Mouse (Mus musculus): ENCODE measurements at regions not wholly inside any gene's neighbourhood (a gene's known extent, or its start where the extent isn't known, plus 50 kb on each side); places are given as distances from the start of the nearest gene placed in this dataset.

- Histone ChIP-seq H3K79me2 (replicated peaks; ENCODE audit: control insufficient read depth, extremely low read depth, insufficient read depth, poor library complexity, severe bottlenecking) (no peaks in the 10 kb centered on the region), H3K27ac (ENCODE audit: insufficient read depth, low read depth) (no peak overlapping the region), H3K27me3 (replicated peaks) (no peaks in the 10 kb centered on the region), H3K9ac (ENCODE audit: insufficient read depth, low read depth) (no peak overlapping the region), H3K9me3 (replicated peaks; ENCODE audit: low read length) (no peaks in the 10 kb centered on the region), H3K4me3 (replicated peaks in 1 of 3; ENCODE audit: low read depth in 2 of 3, low read length in 2 of 3, poor library complexity in 1 of 3) (no peak overlapping the region), H3K36me3 (replicated peaks in 1 of 2; ENCODE audit: control insufficient read depth in 1 of 2, insufficient read depth in 1 of 2, low read length in 1 of 2) (no peaks in the 10 kb centered on the region), H3K4me1 (ENCODE audit: control insufficient read depth in 1 of 2, insufficient read depth in 2 of 2) (no peaks in the 10 kb centered on the region), H3K4me2 (ENCODE audit: insufficient read depth, low read depth, poor library complexity, severe bottlenecking) (no peak overlapping the region)
- in situ Hi-C loops (cut with MboI; ENCODE audit: low pct_ligation_motif_present, low pct_unique_long_range_greater_than_20kb, low sequenced_read_pairs), result no loop called here
- no peak for DNase-seq (ENCODE audit: extremely low read depth)
- dilution Hi-C loops (cut with MboI; ENCODE audit: extremely low pct_ligation_motif_present, extremely low pct_unique_long_range_greater_than_20kb, low sequenced_read_pairs), result no loop called here
- TF ChIP-seq TBP (conservative IDR thresholded peaks at IDR 0.05; ENCODE audit: low read depth, low read length) (no peak), RAD21 (IDR thresholded peaks at IDR 0.05; ENCODE audit: low read depth, low read length) (no peak), CTCF (conservative IDR thresholded peaks at IDR 0.05 in 1 of 2, IDR thresholded peaks at IDR 0.05 in 1 of 2; ENCODE audit: low read depth in 2 of 2, low read length in 2 of 2) (no peak), NRF1 (IDR thresholded peaks at IDR 0.05; ENCODE audit: low read depth, low read length) (no peak), HCFC1 (IDR thresholded peaks at IDR 0.05; ENCODE audit: low read depth, low read length) (no peak), POLR2AphosphoS2 (IDR thresholded peaks at IDR 0.05; ENCODE audit: low read depth, low read length) (no peak), ZC3H11A (IDR thresholded peaks at IDR 0.05; ENCODE audit: low read depth, low read length) (no peak), MAX (IDR thresholded peaks at IDR 0.05; ENCODE audit: low read length) (no peak), MEF2A (IDR thresholded peaks at IDR 0.05; ENCODE audit: borderline replicate concordance, low read depth, low read length) (no peak), RCOR1 (conservative IDR thresholded peaks at IDR 0.05; ENCODE audit: low read depth, low read length) (no peak), JUND (conservative IDR thresholded peaks at IDR 0.05; ENCODE audit: low read depth, low read length) (no peak), ELF1 (IDR thresholded peaks at IDR 0.05; ENCODE audit: low read depth, low read length) (no peak)
These were observed 325.7 kb upstream of the Clec14a start for GRCm38 (mm10) chr12:58594781-58595180.

- H3K4me3 ChIP-seq (replicated peaks in 1 of 3; ENCODE audit: low read depth in 2 of 3, low read length in 2 of 3, poor library complexity in 1 of 3), result no peak overlapping the region
- dilution Hi-C loops (cut with MboI; ENCODE audit: extremely low pct_ligation_motif_present, extremely low pct_unique_long_range_greater_than_20kb, low sequenced_read_pairs) (no loop called here), in situ Hi-C loops (cut with MboI; ENCODE audit: low pct_ligation_motif_present, low pct_unique_long_range_greater_than_20kb, low sequenced_read_pairs) (no loop called here)
- TF ChIP-seq MEF2A (IDR thresholded peaks at IDR 0.05; ENCODE audit: borderline replicate concordance, low read depth, low read length) (no peak), MAX (IDR thresholded peaks at IDR 0.05; ENCODE audit: low read length) (no peak), IRF4 (IDR thresholded peaks at IDR 0.05; ENCODE audit: low read depth, low read length) (no peak), MAZ (IDR thresholded peaks at IDR 0.05; ENCODE audit: low read depth, low read length) (no peak), JUN (IDR thresholded peaks at IDR 0.05; ENCODE audit: insufficient read depth, low read depth, low read length) (no peak), ELF1 (IDR thresholded peaks at IDR 0.05; ENCODE audit: low read depth, low read length) (no peak), JUND (conservative IDR thresholded peaks at IDR 0.05; ENCODE audit: low read depth, low read length) (no peak), ZNF384 (IDR thresholded peaks at IDR 0.05; ENCODE audit: low read depth, low read length) (no peak), CHD1 (IDR thresholded peaks at IDR 0.05; ENCODE audit: low read depth, low read length) (no peak), HCFC1 (IDR thresholded peaks at IDR 0.05; ENCODE audit: low read depth, low read length) (no peak)
- no peaks in the 10 kb centered on the region for H3K9me3 ChIP-seq (replicated peaks; ENCODE audit: low read length)
- H3K36me3 ChIP-seq (replicated peaks in 1 of 2; ENCODE audit: control insufficient read depth in 1 of 2, insufficient read depth in 1 of 2, low read length in 1 of 2), result no peaks in the 10 kb centered on the region
- no peaks in the 10 kb centered on the region for H3K27me3 ChIP-seq (replicated peaks)
- no peak overlapping the region for H3K9ac ChIP-seq (ENCODE audit: insufficient read depth, low read depth)
- H3K27ac ChIP-seq (ENCODE audit: insufficient read depth, low read depth), result no peak overlapping the region
- H3K4me1 ChIP-seq (ENCODE audit: control insufficient read depth in 1 of 2, insufficient read depth in 2 of 2), result no peaks in the 10 kb centered on the region
- H3K79me2 ChIP-seq (replicated peaks; ENCODE audit: control insufficient read depth, extremely low read depth, insufficient read depth, poor library complexity, severe bottlenecking), result no peaks in the 10 kb centered on the region
- H3K4me2 ChIP-seq (ENCODE audit: insufficient read depth, low read depth, poor library complexity, severe bottlenecking), result no peak overlapping the region
- DNase-seq (ENCODE audit: extremely low read depth), result no peak
These were observed 322.4 kb upstream of the Clec14a start for GRCm38 (mm10) chr12:58591480-58591829.
